Mouse (Mus musculus): ENCODE results near the gene Defb35. TPM values are rescaled to one million over a fixed set of nuclear protein-coding genes. Genes with fewer than 3 reads are reported as not detected.

Defb35 gene
- polyA plus RNA-seq (2017; shearing (Covaris generic)), result not detected

DNA sequence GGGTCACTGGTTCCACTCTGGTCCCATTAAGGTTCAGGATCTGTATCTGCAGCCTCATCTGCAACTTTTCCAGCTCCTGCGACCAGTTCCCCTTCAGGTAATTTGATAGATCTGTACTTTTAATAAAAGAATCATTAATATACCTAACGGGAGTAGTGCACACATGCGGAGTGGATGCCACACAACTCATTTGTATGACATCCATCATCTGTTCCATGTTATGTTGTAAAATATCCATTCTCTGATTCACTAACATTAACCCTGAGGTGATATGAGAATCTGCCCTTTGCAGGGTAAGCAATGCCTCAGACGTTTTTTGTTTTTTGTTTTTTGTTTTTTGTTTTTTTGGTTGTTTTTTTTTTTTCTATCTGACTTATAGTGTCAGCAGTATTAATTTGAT is at the start of gene Defb35:
Gene Defb35, plus strand, starts transcription at position 301 of the 400 bp plus-strand sequence.

DNA sequence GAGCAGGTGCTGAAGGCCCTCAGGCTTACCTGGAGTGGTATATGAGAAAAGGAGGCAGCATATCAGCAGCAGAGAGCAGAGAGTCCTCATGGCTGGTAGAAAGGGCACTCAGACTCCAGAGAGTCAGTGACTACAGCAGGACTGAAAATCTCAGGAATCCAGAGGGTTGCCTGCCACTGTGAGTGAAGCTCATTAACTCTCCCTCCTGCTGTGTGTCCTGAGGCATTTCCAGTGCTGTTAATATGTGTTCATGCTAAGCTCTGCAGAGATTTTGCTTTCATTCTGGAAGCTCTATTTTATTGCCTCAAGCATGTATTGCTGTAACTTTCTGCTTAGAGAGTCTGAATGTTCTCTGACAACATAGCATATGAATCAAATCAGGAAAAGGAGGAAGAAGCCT is 31.9 kb upstream of the Defb35 start, which contains the start of gene Defb11:
Gene Defb11, minus strand, starts transcription at position 123 of the 400 bp plus-strand sequence.

GRCm38 (mm10) chr8:21932610-21933009 is 5.5 kb upstream of the Defb35 start, which contains the start of gene Defb15:
Defb15 (minus strand) TSS chr8:21932710.

DNA sequence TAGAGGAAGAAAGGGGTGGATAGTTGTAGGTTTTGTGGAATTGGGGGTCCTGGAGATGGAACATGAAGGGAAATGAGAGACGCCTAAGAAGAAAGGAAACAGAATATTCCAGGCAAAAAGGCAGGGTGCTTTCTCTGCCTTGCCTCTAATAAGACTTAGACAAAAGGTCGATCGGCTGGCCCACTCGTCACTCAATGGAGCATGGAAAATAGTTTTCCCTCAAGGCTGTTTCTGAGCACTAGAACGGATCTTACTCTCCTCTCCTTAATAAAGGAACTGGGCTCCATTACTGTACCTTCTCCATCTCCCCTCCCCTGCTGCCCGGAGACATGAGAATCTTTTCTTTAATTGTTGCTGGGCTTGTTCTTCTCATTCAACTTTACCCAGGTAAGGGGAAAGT is 8.3 kb downstream of the Defb35 start, which contains the start of gene Defb13:
Gene Defb13, plus strand, starts transcription at position 301 of the 400 bp plus-strand sequence.

DNA sequence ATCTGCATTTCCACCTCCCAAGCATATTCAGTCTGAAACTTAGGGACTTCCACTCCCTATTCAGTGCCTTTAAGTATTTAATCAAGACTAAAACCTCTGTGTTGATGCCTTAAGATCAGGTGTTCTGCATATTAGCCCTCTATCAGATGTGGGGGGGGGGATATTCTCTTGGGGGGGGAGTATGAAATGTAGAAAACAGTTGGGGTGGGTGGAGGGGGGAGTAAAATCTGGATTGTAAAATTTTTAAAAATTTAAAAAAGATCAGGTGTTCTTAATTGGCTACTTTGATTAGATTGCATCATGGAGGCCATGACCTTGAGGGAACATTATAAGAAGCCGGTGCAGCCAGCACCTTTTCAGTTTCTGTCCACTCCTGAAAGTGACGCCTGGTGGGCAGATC is 20.3 kb downstream of the Defb35 start, which contains the start of gene Fam90a1a:
Gene Fam90a1a, plus strand, starts transcription at position 301 of the 400 bp plus-strand sequence.

GRCm38 (mm10) chr8:21969475-21969874 is 31.3 kb downstream of the Defb35 start, which contains the start of gene Ccdc70:
Ccdc70 (plus strand) TSS chr8:21969775.

Other genes with a start within 250 kb of the Defb35 start
- not detected for gene AY761184, start 234.7 kb upstream of the Defb35 start, polyA plus RNA-seq (2017; shearing (Covaris generic))
- gene Defa24, start 203.9 kb upstream of the Defb35 start, polyA plus RNA-seq (2017; shearing (Covaris generic)), result not detected
- not detected for gene Defb50, start 114.8 kb upstream of the Defb35 start, polyA plus RNA-seq (2017; shearing (Covaris generic))
- not detected for gene Defb2, start 98.4 kb upstream of the Defb35 start, polyA plus RNA-seq (2017; shearing (Covaris generic))
- gene Defb10, start 79.5 kb upstream of the Defb35 start, polyA plus RNA-seq (2017; shearing (Covaris generic)), result not detected
- gene Defb9, start 52.9 kb upstream of the Defb35 start, polyA plus RNA-seq (2017; shearing (Covaris generic)), result not detected
- gene Defb11, start 31.9 kb upstream of the Defb35 start, polyA plus RNA-seq (2017; shearing (Covaris generic)), result not detected
- gene Defb15, start 5.6 kb upstream of the Defb35 start, polyA plus RNA-seq (2017; shearing (Covaris generic)), result not detected
- not detected for gene Defb13, start 8.4 kb downstream of the Defb35 start, polyA plus RNA-seq (2017; shearing (Covaris generic))
- not detected for gene Fam90a1a, start 20.4 kb downstream of the Defb35 start, polyA plus RNA-seq (2017; shearing (Covaris generic))
- not detected for gene Ccdc70, start 31.4 kb downstream of the Defb35 start, polyA plus RNA-seq (2017; shearing (Covaris generic))
- gene Atp7b, start 122.0 kb downstream of the Defb35 start, polyA plus RNA-seq (2017; shearing (Covaris generic)), result 0.12 TPM
- gene Alg11, start 122.4 kb downstream of the Defb35 start, polyA plus RNA-seq (2017; shearing (Covaris generic)), result 8.2 TPM
- gene Nek5, start 186.7 kb downstream of the Defb35 start, polyA plus RNA-seq (2017; shearing (Covaris generic)), result not detected
- gene Nek3, start 228.1 kb downstream of the Defb35 start, polyA plus RNA-seq (2017; shearing (Covaris generic)), result 5.5 TPM
- 0.92 TPM for gene Ckap2, start 247.5 kb downstream of the Defb35 start, polyA plus RNA-seq (2017; shearing (Covaris generic))